Mouse (Mus musculus) regulatory T cell (primary cell): ENCODE measurements at regions not wholly inside any gene's neighbourhood (a gene's known extent, or its start where the extent isn't known, plus 50 kb on each side); places are given as distances from the start of the nearest gene placed in this dataset.

Experiments used
- in situ Hi-C: fragments of 300-600 bp; cut with MboI, MseI; formaldehyde crosslinking; loops from one replicate; pipeline ENCODE4 v1.15.1; 2025; ENCODE audit warnings: high pct_unique_total_duplicates

GRCm38 (mm10) chr9:61633936-61634335 is 261.8 kb downstream of the Tle3 start:
- in situ Hi-C loops, result no loop called here

- in situ Hi-C loops, result no loop called here
Observed at GRCm38 (mm10) chr9:61632602-61633001, 260.4 kb downstream of the Tle3 start.

DNA sequence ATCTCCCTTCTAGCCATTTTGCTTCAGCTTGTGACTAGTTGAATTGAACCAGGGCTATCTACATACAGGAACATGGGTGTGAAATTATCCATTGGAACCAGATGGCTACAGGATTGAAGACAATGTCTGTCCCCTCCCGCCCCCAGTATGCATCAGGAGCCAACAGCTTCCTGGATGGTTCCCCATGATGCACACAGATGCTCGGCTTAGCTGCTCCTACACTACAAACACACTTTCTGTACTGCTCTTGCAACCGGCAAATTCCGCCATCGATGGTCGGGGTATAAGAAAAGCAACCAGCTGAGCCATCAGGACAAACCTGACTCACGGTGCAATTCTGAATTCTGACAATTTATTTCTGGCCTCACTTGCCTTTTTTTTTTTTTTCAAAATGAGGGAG is 258.9 kb downstream of the Tle3 start:
- in situ Hi-C loops, result no loop called here

DNA sequence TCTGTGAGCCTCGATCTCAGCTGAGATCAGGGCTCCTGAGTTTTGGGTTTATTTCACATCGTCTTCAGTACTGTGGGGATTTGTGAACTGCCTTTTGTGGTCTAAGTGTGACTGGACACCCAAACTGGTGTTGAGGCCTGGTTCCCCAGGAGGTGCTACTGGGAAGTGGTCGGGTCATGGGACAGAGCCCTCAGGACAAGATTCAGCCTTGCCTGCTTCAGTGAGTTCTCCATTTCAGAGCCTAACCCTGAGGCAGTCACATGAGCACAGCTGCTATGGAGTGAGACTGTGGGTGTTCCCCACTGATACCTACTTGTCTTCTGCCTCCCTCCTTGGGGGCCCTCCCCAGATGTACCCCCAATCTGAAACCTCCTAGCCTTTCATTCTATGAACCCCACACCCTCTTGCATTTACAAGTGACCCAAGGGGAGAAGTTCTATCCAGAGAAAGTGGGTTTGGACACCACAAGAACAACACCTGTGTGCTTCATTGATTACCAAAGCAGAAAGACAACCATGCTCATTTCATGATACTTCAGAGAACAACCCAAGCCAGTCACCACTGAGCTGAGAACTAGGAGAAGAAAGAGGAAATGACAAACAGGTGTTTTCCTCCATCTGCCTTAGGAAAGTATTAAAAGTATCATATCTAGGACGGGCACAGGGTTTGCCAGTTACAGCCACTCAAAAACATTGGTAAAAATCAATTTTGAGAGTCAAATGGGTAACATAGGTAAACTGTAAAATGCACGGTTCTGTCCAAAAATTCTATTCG is 255.8 kb downstream of the Tle3 start:
- in situ Hi-C loops, result no loop called here

DNA sequence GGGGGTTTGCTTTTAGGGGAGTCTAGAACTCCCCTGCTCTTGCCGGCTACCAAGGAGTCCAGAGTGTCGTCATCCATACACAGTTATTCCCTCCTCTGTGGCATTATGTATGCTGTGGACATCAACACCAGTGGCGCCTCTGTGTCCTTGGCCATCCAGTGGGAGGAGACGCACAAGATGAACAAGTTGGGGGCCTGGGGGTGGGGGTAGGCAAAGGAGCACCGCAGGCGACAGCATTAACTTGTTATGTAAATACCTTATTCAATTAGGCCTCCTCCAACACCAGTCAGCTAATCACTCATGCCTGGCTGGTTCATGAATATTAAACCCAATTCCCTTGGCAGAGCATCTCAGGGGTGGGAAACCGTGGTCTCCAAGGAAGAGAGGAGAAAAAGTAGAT is 250.8 kb downstream of the Tle3 start:
- in situ Hi-C loops, result no loop called here

- in situ Hi-C loops, result no loop called here
Observed at GRCm38 (mm10) chr9:61621939-61622338, 249.8 kb downstream of the Tle3 start.

- in situ Hi-C loops, result no loop called here
Observed at GRCm38 (mm10) chr9:61620786-61621185, 248.6 kb downstream of the Tle3 start.

GRCm38 (mm10) chr9:61620105-61620504 is 247.9 kb downstream of the Tle3 start:
- in situ Hi-C loops, result no loop called here

GRCm38 (mm10) chr9:61618510-61619249 is 246.5 kb downstream of the Tle3 start:
- in situ Hi-C loops, result no loop called here

DNA sequence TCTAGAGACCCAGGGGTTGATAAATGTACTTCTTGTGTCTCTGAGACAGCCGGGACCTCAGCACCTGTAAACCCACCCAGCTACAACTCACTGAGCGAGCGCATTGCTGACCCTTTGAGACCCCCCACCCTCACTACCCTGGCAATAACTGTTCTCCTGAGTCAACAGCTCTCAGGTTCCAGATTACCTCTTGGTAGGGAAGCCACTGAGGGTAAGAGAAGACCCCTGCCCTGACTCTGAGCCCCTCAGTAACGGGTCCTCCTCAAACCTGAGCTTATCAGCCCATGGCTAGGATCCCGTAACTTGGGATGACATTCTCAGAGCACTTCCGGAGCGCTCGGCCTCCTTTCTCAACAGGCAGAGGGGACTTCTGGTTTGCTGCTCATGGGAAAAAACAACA is 245.8 kb downstream of the Tle3 start:
- in situ Hi-C loops, result no loop called here

DNA sequence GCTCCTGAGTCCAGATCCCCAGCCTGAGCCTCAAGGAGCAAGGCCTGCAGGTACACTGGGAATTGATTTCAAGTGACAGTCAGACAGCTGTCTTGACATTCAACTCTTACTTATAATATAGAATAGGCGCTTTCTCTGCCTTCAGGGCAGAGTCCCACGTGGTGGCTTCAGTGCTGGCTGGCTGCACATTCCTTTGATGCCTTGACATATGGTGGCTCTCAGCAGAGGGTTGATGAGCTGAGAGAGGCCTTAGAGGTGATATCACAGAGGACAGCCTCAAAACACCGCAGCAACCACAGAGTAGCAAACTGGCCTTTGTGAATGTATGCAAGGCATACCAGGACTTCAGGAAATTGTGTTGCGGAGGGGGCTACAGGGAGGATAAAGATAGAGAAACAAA is 243.4 kb downstream of the Tle3 start:
- in situ Hi-C loops, result no loop called here

GRCm38 (mm10) chr9:61607576-61607975 is 235.4 kb downstream of the Tle3 start:
- in situ Hi-C loops, result no loop called here

- in situ Hi-C loops, result no loop called here
Observed at GRCm38 (mm10) chr9:61602353-61602978, 230.3 kb downstream of the Tle3 start.

DNA sequence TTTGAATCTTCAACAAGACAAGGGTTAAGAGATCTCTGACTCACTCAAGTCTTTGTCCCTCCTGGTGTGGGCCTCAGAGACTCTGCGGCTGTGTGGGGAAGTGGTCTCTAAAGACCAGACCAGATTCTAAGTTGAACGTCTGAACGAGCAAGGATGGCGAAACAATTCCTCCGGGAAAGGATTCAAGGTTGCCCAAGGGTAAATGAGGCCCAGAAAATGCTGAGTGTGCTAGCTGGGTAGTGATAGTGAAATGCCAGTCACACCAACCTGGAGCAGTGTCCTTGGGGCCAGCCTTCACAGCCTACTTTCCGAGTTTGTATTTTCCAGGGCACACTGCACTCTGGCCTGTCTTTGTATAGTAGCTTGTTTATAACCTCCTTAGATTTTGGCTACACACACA is 229.7 kb downstream of the Tle3 start:
- in situ Hi-C loops, result no loop called here

GRCm38 (mm10) chr9:61597287-61597686 is 225.1 kb downstream of the Tle3 start:
- in situ Hi-C loops, result loop anchor here (10.0 kb wide), 1 partner anchor 58 kb away; no protein-coding TSS in a partner anchor

GRCm38 (mm10) chr9:61596410-61597108 is 224.4 kb downstream of the Tle3 start:
- in situ Hi-C loops, result loop anchor here (10.0 kb wide), 1 partner anchor 58 kb away; no protein-coding TSS in a partner anchor

DNA sequence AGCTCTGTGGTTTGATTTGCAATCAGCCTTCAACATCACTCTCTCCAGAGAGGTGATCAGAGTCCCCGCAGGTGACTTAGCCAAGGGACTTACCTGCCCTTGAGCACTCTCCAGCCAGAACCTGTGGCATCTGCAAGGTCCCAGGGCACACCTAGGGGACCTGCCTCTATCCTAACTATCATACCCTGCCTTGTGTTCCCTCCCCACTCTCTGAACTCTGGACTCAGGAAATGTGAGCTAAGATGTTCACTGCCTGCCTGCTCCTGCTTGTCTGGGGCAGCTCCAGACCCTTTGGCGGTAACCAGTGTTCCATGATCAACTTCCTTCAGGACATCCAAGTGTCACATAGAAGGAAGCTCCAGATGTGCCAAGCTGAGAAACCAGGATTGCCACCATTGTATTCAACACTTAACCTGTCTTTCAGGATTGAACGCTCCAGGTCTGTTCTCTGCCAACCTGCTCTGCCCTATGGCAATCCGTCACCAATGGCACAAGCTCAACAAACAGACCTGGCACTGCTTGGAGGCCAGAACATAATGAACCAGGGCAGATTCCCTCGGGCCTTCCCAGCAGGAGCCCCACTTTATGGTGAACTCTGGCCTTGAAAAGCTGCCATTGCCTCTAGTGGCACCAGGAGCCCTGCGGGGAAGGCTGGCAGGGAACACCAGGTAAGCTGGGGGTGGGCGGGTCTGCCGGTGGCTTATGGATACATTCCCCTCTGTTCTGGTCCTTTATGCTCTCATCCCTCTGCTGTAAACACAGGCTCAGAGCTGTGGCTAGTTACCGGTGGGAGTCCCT is 223.2 kb downstream of the Tle3 start:
- in situ Hi-C loops, result loop anchor here (10.0 kb wide), 1 partner anchor 59 kb away; no protein-coding TSS in a partner anchor

DNA sequence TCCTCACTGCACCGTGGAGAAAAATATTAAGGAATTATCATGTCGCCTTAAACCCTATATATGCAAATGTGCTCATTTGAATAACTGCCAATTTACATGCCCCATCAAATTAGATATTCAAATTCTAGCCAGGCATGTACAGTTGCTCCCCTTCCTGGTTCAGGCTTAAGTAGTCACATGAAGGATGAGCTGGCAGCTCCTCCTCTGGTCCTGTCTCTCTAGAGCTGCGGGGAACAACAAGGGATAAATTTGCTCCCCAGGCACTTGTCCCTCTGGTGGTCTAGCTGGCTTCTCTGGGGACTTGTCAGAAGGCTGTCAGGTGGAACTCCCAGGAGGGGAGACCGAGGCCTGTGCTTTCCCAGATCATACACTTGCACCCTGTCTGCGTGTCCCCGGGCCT is 221.8 kb downstream of the Tle3 start:
- in situ Hi-C loops, result loop anchor here (10.0 kb wide), 1 partner anchor 61 kb away; no protein-coding TSS in a partner anchor

DNA sequence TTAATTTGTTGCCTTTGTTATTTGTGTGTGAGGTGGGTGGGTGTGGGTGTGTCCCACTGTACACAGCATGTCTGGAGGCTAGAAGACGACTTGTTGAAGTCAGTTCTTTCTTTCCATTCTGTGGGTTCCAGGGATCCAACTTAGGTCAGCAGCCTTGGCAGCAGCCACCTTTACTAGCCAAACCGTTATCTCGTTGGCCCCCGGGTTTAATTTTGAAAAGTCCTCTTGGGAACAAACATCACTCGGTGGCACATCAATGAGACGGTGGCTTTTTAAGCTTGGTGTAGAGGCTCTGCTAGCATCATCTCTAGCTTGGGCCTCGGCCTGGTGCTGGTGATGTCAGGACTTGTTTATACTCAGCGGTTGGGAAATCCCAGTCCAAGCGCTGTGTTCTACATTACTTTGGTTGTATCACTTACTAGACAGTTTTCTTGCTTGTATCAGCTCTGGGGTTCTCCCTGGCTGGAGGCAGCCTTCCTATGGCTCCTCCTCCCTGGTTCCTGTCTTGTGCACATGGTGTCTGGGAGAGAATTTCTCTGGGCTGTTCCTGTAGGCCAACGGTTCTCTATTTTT is 217.6 kb downstream of the Tle3 start:
- in situ Hi-C loops, result loop anchor here (10.0 kb wide), 1 partner anchor 65 kb away; no protein-coding TSS in a partner anchor

DNA sequence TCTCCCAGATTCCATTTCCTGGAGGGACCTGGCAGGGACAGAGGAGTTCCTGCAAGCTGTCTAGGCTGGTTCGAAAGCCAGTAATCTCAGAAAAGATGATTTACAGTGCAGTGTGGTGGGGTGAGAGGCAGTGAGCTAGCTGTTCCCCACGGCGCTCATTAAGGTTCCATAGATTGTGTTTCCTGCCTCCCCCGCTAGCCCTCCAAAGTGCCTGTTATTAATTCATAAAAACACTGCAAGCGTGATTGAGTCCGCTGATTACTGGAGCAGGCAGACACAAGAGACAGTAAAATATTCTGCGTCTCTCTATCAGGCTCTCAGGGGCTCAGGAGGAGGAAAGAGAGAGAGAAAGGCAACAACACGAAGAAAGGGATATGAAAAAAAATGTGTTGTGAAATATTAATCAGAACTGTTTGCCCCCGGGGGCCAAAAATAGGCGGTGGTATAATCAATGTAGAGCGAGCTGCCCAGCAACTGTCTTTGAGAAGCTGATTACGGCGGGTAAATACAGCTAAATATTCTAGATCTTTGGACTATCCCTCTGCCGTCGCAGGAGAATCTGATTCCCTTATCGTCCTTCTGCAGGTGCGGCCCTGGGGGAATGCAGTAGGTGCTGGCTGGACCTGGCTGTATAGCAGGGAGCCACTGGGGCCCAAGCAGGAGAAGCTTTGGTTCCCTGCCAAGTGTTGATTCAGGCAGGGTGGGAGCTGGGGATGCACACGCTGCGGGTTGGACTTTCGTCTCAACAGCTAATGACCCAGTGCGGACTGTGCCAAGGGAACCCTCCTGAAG is 211.3 kb downstream of the Tle3 start:
- in situ Hi-C loops, result no loop called here
